Mouse (Mus musculus) neural tube, embryonic 11.5 days (tissue): ENCODE measurements around the gene Gadd45b. TPM values are rescaled to one million over a fixed set of nuclear protein-coding genes. Genes with fewer than 3 reads are reported as not detected.

Source experiments
- ATAC-seq: fragments of 200-750 bp; cut with Nextera tagmentation; 2 replicates; pipeline ENCODE4 v1.8.0; 2017; ENCODE audit warnings: moderate number of reproducible peaks, mild to moderate bottlenecking, moderate TSS enrichment, moderate library complexity; ENCODE audit not compliant: insufficient read depth, low FRiP score, low TSS enrichment
- DNase-seq: peaks from one replicate; pipeline ENCODE4 v3.0.0-alpha.2; 2015; ENCODE audit warnings: low spot score
- H3K27ac ChIP-seq: fragments of 300-500 bp; sonication (generic); 2 replicates; pipeline ENCODE4 v1.5.1; 2014; ENCODE audit warnings: low read depth, mild to moderate bottlenecking, low read length
- H3K27me3 ChIP-seq: fragments of 300-500 bp; sonication (generic); 2 replicates; pipeline ENCODE4 v1.6.1; 2014; ENCODE audit warnings: mild to moderate bottlenecking, low read length, mixed read lengths; ENCODE audit not compliant: control insufficient read depth, insufficient read depth
- H3K36me3 ChIP-seq: fragments of 300-500 bp; sonication (generic); 2 replicates; pipeline ENCODE4 v1.6.1; 2014; ENCODE audit warnings: mild to moderate bottlenecking, low read length, moderate library complexity, mixed read lengths; ENCODE audit not compliant: control insufficient read depth, insufficient read depth
- H3K4me1 ChIP-seq: fragments of 300-500 bp; sonication (generic); 2 replicates; pipeline ENCODE4 v1.6.1; 2014; ENCODE audit warnings: low read length, mixed read lengths; ENCODE audit not compliant: control insufficient read depth, insufficient read depth
- H3K4me2 ChIP-seq: fragments of 300-500 bp; sonication (generic); 2 replicates; pipeline ENCODE4 v1.6.1; 2014; ENCODE audit warnings: low read depth, mild to moderate bottlenecking, moderate library complexity
- H3K4me3 ChIP-seq: fragments of 300-500 bp; sonication (generic); 2 replicates; pipeline ENCODE4 v1.5.1; 2014; ENCODE audit warnings: low read depth, low read length
- H3K9ac ChIP-seq: fragments of 300-500 bp; sonication (generic); 2 replicates; pipeline ENCODE4 v1.6.1; 2014; ENCODE audit warnings: mild to moderate bottlenecking, low read length
- H3K9me3 ChIP-seq: fragments of 300-500 bp; sonication (generic); 2 replicates; pipeline ENCODE4 v1.6.1; 2016; ENCODE audit warnings: low read length; ENCODE audit not compliant: control insufficient read depth
- WGBS: fragments of 180-500 bp; shearing (Covaris S2); extraction: QIAGEN DNeasy Blood & Tissue Kit; methylation state at CpG from one replicate; pipeline ENCODE4 v1.1.7; 2014; 5-methylcytosine and 5-hydroxymethylcytosine counted together
- polyA plus RNA-seq: library from polyadenylated mRNA; unstranded; fragments of >200 nt; fragmentation: Nextera tagmentation; extraction: Ambion mirVana; gene quantifications from 2 replicates; pipeline ENCODE4 v1.2.1, GENCODE M21; 2014

Gene Gadd45b
- polyA plus RNA-seq, 1 experiment from 2014 or later = 7.9 TPM

DNA sequence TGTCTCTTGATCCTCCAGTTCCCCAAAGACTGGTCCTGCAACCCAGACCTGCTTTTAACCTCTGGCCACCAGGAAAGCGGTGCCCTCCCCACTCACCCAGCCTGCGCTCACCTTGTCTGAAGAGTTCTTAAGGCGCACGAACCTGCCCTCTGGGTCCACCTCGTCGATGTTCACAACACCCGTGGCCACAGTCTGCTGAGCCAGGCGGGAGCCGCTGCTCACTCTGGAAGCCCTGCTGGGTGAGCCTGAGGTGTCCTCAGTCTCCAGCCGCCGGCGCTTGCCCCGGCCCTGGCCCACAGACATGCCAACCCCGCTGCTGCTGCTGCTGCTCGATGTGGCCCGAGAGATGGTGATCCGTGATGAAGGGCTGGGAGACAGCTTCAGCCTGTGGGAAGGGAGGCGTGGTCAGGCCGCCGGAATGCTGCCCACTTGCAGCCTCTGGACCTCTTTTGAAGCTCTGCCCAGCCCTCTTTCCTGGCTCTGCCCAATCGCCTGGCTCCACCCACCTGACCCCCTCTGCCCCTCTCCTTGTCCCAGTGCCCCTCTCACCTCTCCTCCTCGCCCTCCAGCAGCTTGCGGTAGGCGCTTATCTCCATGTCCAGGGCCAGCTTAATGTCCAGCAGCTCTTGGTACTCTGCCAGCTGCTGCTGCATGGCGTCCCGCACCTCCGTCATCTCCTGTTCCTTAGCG is 25.7 kb upstream of the Gadd45b start:
- Histone ChIP-seq H3K4me1 (peaks cover 6% of the 10 kb centered on the region), H3K27ac (no peak overlapping the region), H3K36me3 (peaks cover 25% of the 10 kb centered on the region), H3K27me3 (no peaks in the 10 kb centered on the region), H3K9ac (no peak overlapping the region), H3K9me3 (no peaks in the 10 kb centered on the region), H3K4me2 (no peak overlapping the region), H3K4me3 (no peak overlapping the region)
- ATAC-seq (no peak), DNase-seq (no peak)
- 90% methylated on average over 28 of the region's 28 CpGs for WGBS

DNA sequence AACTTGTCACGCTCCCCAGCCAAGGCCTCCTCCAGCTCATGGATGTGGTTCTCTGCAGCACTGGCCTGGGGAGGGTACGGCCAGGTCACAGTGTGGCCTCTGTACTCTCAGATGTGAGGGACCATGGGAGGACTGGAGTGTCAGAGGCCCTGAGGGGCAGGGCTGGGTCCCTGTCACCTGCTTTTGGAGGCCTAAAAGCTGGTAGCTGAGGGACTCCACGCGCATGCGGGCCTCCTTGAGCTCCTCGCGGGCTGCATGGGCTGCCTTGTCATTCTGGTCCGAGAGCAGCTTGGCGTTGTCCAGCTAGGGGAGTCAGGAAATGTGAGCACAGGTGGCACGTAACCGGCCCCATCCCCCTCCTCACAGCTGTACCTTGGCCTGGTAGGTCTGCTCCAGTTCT is 25.2 kb upstream of the Gadd45b start:
- no peak overlapping the region for H3K4me2 ChIP-seq
- no peaks in the 10 kb centered on the region for H3K27me3 ChIP-seq
- no peak for DNase-seq
- ATAC-seq = no peak
- peaks cover 28% of the 10 kb centered on the region for H3K36me3 ChIP-seq
- H3K4me3 ChIP-seq = no peak overlapping the region
- no peak overlapping the region for H3K9ac ChIP-seq
- no peaks in the 10 kb centered on the region for H3K9me3 ChIP-seq
- peaks cover 2% of the 10 kb centered on the region for H3K4me1 ChIP-seq
- no peak overlapping the region for H3K27ac ChIP-seq
- WGBS = 95% methylated on average over 11 of the region's 11 CpGs

- Histone ChIP-seq H3K36me3 (peaks cover 18% of the 10 kb centered on the region), H3K4me3 (no peak overlapping the region), H3K9ac (no peak overlapping the region), H3K9me3 (no peaks in the 10 kb centered on the region), H3K4me1 (no peaks in the 10 kb centered on the region), H3K4me2 (no peak overlapping the region), H3K27ac (no peak overlapping the region), H3K27me3 (no peaks in the 10 kb centered on the region)
- 92% methylated on average over 22 of the region's 22 CpGs for WGBS
- ATAC-seq (no peak), DNase-seq (no peak)
These were observed 20.3 kb upstream of the Gadd45b start for GRCm38 (mm10) chr10:80909375-80910162.

DNA sequence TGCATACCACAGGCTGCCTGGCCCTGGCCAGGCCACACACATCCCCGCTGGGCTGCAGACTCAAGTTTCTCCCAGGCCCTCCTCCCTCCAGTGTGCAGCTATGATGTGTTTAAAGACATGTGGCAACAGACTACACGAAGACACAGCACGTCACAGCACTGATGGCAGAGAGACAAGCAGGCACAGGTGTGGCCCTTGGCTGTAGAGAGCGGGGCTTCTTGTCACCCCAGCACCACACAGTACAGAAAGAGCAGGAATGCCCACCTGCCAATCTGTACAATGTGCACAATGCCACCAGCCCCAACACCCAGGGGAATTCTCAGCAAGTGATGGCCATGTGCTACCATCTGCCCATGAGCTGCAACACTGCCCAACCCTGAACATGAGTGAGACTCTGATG is 18.5 kb upstream of the Gadd45b start:
- Histone ChIP-seq H3K4me3 (no peak overlapping the region), H3K4me1 (0 out of 2 replicates have a peak, but pooled peaks cover 3% of the 10 kb centered on the region), H3K36me3 (peaks cover 9% of the 10 kb centered on the region), H3K9ac (no peak overlapping the region), H3K27ac (no peak overlapping the region), H3K27me3 (no peaks in the 10 kb centered on the region), H3K9me3 (no peaks in the 10 kb centered on the region), H3K4me2 (no peak overlapping the region)
- no peak for DNase-seq
- WGBS = 91% methylated on average over 4 of the region's 4 CpGs
- no peak for ATAC-seq

- no peak overlapping the region for H3K9ac ChIP-seq
- H3K9me3 ChIP-seq = no peaks in the 10 kb centered on the region
- peaks cover 6% of the 10 kb centered on the region; the same call in 1 of the 2 replicates for H3K4me1 ChIP-seq
- H3K27ac ChIP-seq = no peak overlapping the region
- no peaks in the 10 kb centered on the region for H3K27me3 ChIP-seq
- no peak overlapping the region for H3K4me3 ChIP-seq
- ATAC-seq (no peak), DNase-seq (no peak)
- peaks cover 9% of the 10 kb centered on the region for H3K36me3 ChIP-seq
- H3K4me2 ChIP-seq = no peak overlapping the region
These were observed 18.0 kb upstream of the Gadd45b start for GRCm38 (mm10) chr10:80911891-80912290.

DNA sequence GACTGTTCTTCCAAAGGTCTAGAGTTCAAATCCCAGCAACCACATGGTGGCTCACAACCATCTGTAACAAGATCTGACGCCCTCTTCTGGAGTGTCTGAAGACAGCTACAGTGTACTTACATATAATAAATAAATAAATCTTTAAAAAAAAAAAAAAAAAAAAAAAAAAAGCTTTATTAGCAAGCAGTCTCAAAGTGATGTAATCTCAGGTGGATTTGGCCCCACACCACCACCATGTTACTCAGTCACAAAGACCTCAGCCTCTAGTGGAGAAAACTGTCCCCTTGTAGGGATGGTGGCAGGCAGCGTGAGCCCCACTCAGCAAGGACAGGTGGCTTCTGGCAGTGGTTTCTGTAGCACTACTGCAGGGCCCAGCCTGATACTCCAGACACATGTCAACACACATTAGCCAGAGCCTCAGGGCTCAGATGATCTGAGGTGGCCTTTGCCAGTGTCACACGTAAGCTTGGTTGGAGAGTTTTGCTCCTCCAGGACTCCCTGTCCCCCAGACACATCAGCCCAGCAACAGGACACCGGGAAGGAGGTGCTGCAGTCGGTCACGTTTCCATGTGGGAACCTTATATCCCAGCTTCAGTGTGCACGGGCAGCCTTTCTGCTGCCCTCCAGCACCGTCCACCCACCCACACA is 16.4 kb upstream of the Gadd45b start:
- Histone ChIP-seq H3K27ac (no peak overlapping the region), H3K4me2 (no peak overlapping the region), H3K4me3 (no peak overlapping the region), H3K36me3 (peaks cover 9% of the 10 kb centered on the region), H3K4me1 (peaks cover 10% of the 10 kb centered on the region; the same call in 1 of the 2 replicates), H3K9ac (no peak overlapping the region), H3K27me3 (no peaks in the 10 kb centered on the region), H3K9me3 (no peaks in the 10 kb centered on the region)
- ATAC-seq (no peak), DNase-seq (no peak)
- WGBS = 91% methylated on average over 7 of the region's 8 CpGs

DNA sequence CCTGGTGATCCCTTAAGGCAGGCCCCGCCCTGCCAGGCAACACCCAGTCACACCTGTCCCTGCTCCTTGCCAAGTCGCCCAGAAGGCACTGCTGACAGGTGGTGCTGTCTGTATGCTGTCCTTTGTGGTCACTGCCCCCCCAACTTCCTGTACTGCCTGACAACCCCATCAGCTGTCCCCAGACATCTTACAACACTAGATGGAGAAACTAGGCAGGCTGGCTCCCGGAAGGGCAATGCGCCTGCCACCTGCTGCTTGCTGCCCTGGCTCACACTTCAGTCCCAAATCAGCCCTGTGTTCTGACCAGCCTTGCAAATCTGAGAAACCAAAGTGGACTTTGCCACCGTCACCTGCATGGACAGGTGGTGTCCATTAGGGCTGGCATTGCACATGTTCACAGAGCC is 15.6 kb upstream of the Gadd45b start:
- 88% methylated on average over 5 of the region's 5 CpGs for WGBS

GRCm38 (mm10) chr10:80915260-80915659 is 14.6 kb upstream of the Gadd45b start:
- H3K4me2 ChIP-seq = no peak overlapping the region
- H3K9me3 ChIP-seq = no peaks in the 10 kb centered on the region
- ATAC-seq = no peak
- no peak for DNase-seq
- WGBS = 83% methylated on average over 2 of the region's 2 CpGs
- H3K27ac ChIP-seq = no peak overlapping the region
- H3K4me1 ChIP-seq = peaks cover 10% of the 10 kb centered on the region; the same call in 1 of the 2 replicates
- H3K27me3 ChIP-seq = no peaks in the 10 kb centered on the region
- H3K4me3 ChIP-seq = no peak overlapping the region
- no peak overlapping the region for H3K9ac ChIP-seq
- peaks cover 4% of the 10 kb centered on the region for H3K36me3 ChIP-seq

More for the DNA sequence above, 15.6 kb upstream of the Gadd45b start:
- no peak for DNase-seq
- Histone ChIP-seq H3K9me3 (no peaks in the 10 kb centered on the region), H3K9ac (no peak overlapping the region), H3K27me3 (no peaks in the 10 kb centered on the region), H3K4me3 (no peak overlapping the region), H3K36me3 (peaks cover 6% of the 10 kb centered on the region), H3K27ac (no peak overlapping the region), H3K4me2 (no peak overlapping the region), H3K4me1 (peaks cover 10% of the 10 kb centered on the region; the same call in 1 of the 2 replicates)
- no peak for ATAC-seq
